Mouse (Mus musculus): ENCODE results near the gene Wdr49. TPM values are rescaled to one million over a fixed set of nuclear protein-coding genes. Genes with fewer than 3 reads are reported as not detected.
"Not testable (repeated sequence)": the region's sequence is repeated elsewhere in the genome, so short reads cannot be mapped to it uniquely, and the experiment has no call there.

The Wdr49 gene
- polyA plus RNA-seq, 1 experiment from 2014 or later: not detected

GRCm38 (mm10) chr3:75308861-75309260, 173.1 kb downstream of the Wdr49 start:
- WGBS (ENCODE audit: insufficient replicate concordance): 75% methylated on average over 4 of the region's 4 CpGs
- Histone ChIP-seq H3K4me2 (ENCODE audit: low read depth, low read length) (no peak overlapping the region), H3K9me3 (ENCODE audit: low read length) (no peaks in the 10 kb centered on the region), H3K27me3 (ENCODE audit: insufficient read depth, low read length) (no peaks in the 10 kb centered on the region), H3K4me3 (ENCODE audit: low read depth, low read length) (no peak overlapping the region), H3K4me1 (ENCODE audit: insufficient read depth) (no peaks in the 10 kb centered on the region), H3K27ac (ENCODE audit: low read depth) (no peak overlapping the region), H3K36me3 (replicated peaks; ENCODE audit: insufficient read depth, low read length) (no peaks in the 10 kb centered on the region), H3K9ac (replicated peaks) (no peak overlapping the region)
- no peak for ATAC-seq
- TF ChIP-seq EP300 (IDR thresholded peaks at IDR 0.05; ENCODE audit: low read depth) (no peak), CTCF (IDR thresholded peaks at IDR 0.05; ENCODE audit: low read depth) (no peak)
- no peak for DNase-seq

- 30% methylated on average over 3 of the region's 3 CpGs for WGBS (ENCODE audit: insufficient replicate concordance)
- no peaks in the 10 kb centered on the region for H3K36me3 ChIP-seq (replicated peaks; ENCODE audit: insufficient read depth, low read length)
- H3K4me3 ChIP-seq (ENCODE audit: low read depth, low read length): no peak overlapping the region
- H3K4me1 ChIP-seq (ENCODE audit: insufficient read depth): no peaks in the 10 kb centered on the region
- no peaks in the 10 kb centered on the region for H3K27me3 ChIP-seq (ENCODE audit: insufficient read depth, low read length)
- DNase-seq (no peak), ATAC-seq (no peak)
- no peak overlapping the region for H3K4me2 ChIP-seq (ENCODE audit: low read depth, low read length)
- H3K9me3 ChIP-seq (ENCODE audit: low read length): no peaks in the 10 kb centered on the region
- H3K27ac ChIP-seq (ENCODE audit: low read depth): no peak overlapping the region
- H3K9ac ChIP-seq (replicated peaks): no peak overlapping the region
- TF ChIP-seq EP300 (IDR thresholded peaks at IDR 0.05; ENCODE audit: low read depth) (no peak), CTCF (IDR thresholded peaks at IDR 0.05; ENCODE audit: low read depth) (no peak)
Measured at GRCm38 (mm10) chr3:75308228-75308627, 173.7 kb downstream of the Wdr49 start.

- no peak overlapping the region for H3K27ac ChIP-seq (ENCODE audit: low read depth)
- TF ChIP-seq CTCF (IDR thresholded peaks at IDR 0.05; ENCODE audit: low read depth) (no peak), EP300 (IDR thresholded peaks at IDR 0.05; ENCODE audit: low read depth) (no peak)
- no peaks in the 10 kb centered on the region for H3K27me3 ChIP-seq (ENCODE audit: insufficient read depth, low read length)
- H3K9me3 ChIP-seq (ENCODE audit: low read length): no peaks in the 10 kb centered on the region
- H3K9ac ChIP-seq (replicated peaks): no peak overlapping the region
- H3K4me2 ChIP-seq (ENCODE audit: low read depth, low read length): no peak overlapping the region
- ATAC-seq (no peak), DNase-seq (no peak)
- no peaks in the 10 kb centered on the region for H3K4me1 ChIP-seq (ENCODE audit: insufficient read depth)
- H3K4me3 ChIP-seq (ENCODE audit: low read depth, low read length): no peak overlapping the region
- 82% methylated on average over 3 of the region's 3 CpGs for WGBS (ENCODE audit: insufficient replicate concordance)
- no peaks in the 10 kb centered on the region for H3K36me3 ChIP-seq (replicated peaks; ENCODE audit: insufficient read depth, low read length)
Measured at GRCm38 (mm10) chr3:75305584-75305983, 176.4 kb downstream of the Wdr49 start.

- DNase-seq (no peak), ATAC-seq (no peak)
- 83% methylated on average over 5 of the region's 5 CpGs for WGBS (ENCODE audit: insufficient replicate concordance)
- TF ChIP-seq EP300 (IDR thresholded peaks at IDR 0.05; ENCODE audit: low read depth) (no peak), CTCF (IDR thresholded peaks at IDR 0.05; ENCODE audit: low read depth) (no peak)
- Histone ChIP-seq H3K4me1 (ENCODE audit: insufficient read depth) (no peaks in the 10 kb centered on the region), H3K4me3 (ENCODE audit: low read depth, low read length) (no peak overlapping the region), H3K27ac (ENCODE audit: low read depth) (no peak overlapping the region), H3K9ac (replicated peaks) (no peak overlapping the region), H3K4me2 (ENCODE audit: low read depth, low read length) (no peak overlapping the region), H3K9me3 (ENCODE audit: low read length) (no peaks in the 10 kb centered on the region), H3K27me3 (ENCODE audit: insufficient read depth, low read length) (no peaks in the 10 kb centered on the region), H3K36me3 (replicated peaks; ENCODE audit: insufficient read depth, low read length) (no peaks in the 10 kb centered on the region)
Measured at GRCm38 (mm10) chr3:75304621-75305020, 177.3 kb downstream of the Wdr49 start.

- 69% methylated on average over 2 of the region's 2 CpGs for WGBS (ENCODE audit: insufficient replicate concordance)
- Histone ChIP-seq H3K9ac (replicated peaks) (no peak overlapping the region), H3K9me3 (ENCODE audit: low read length) (no peaks in the 10 kb centered on the region), H3K4me2 (ENCODE audit: low read depth, low read length) (no peak overlapping the region), H3K27ac (ENCODE audit: low read depth) (no peak overlapping the region), H3K4me3 (ENCODE audit: low read depth, low read length) (no peak overlapping the region), H3K36me3 (replicated peaks; ENCODE audit: insufficient read depth, low read length) (no peaks in the 10 kb centered on the region), H3K4me1 (ENCODE audit: insufficient read depth) (no peaks in the 10 kb centered on the region), H3K27me3 (ENCODE audit: insufficient read depth, low read length) (no peaks in the 10 kb centered on the region)
- ATAC-seq (no peak), DNase-seq (no peak)
- TF ChIP-seq CTCF (IDR thresholded peaks at IDR 0.05; ENCODE audit: low read depth): no peak
- no peak for TF ChIP-seq EP300 (IDR thresholded peaks at IDR 0.05; ENCODE audit: low read depth)
Measured at GRCm38 (mm10) chr3:75301072-75301471, 180.9 kb downstream of the Wdr49 start.

GRCm38 (mm10) chr3:75299464-75299863, 182.5 kb downstream of the Wdr49 start:
- H3K4me1 ChIP-seq (ENCODE audit: insufficient read depth); H3K4me3 ChIP-seq (ENCODE audit: low read depth, low read length); DNase-seq; H3K9me3 ChIP-seq (ENCODE audit: low read length); H3K36me3 ChIP-seq (replicated peaks; ENCODE audit: insufficient read depth, low read length); H3K9ac ChIP-seq (replicated peaks); H3K27ac ChIP-seq (ENCODE audit: low read depth); H3K4me2 ChIP-seq (ENCODE audit: low read depth, low read length); ATAC-seq; H3K27me3 ChIP-seq (ENCODE audit: insufficient read depth, low read length): not testable (repeated sequence)
- WGBS (ENCODE audit: insufficient replicate concordance): 71% methylated on average over 1 of the region's 1 CpGs

GRCm38 (mm10) chr3:75297758-75298111, 184.2 kb downstream of the Wdr49 start:
- Histone ChIP-seq H3K27ac (ENCODE audit: low read depth) (no peak overlapping the region), H3K4me2 (ENCODE audit: low read depth, low read length) (no peak overlapping the region), H3K9ac (replicated peaks) (no peak overlapping the region), H3K4me1 (ENCODE audit: insufficient read depth) (no peaks in the 10 kb centered on the region), H3K27me3 (ENCODE audit: insufficient read depth, low read length) (no peaks in the 10 kb centered on the region), H3K4me3 (ENCODE audit: low read depth, low read length) (no peak overlapping the region), H3K36me3 (replicated peaks; ENCODE audit: insufficient read depth, low read length) (no peaks in the 10 kb centered on the region), H3K9me3 (ENCODE audit: low read length) (no peaks in the 10 kb centered on the region)
- no peak for DNase-seq
- 35% methylated on average over 3 of the region's 3 CpGs for WGBS (ENCODE audit: insufficient replicate concordance)
- no peak for ATAC-seq
- TF ChIP-seq EP300 (IDR thresholded peaks at IDR 0.05; ENCODE audit: low read depth) (no peak), CTCF (IDR thresholded peaks at IDR 0.05; ENCODE audit: low read depth) (no peak)
